Mouse (Mus musculus): ENCODE results near the gene Apol7c. TPM values are rescaled to one million over a fixed set of nuclear protein-coding genes. Genes with fewer than 3 reads are reported as not detected.
"Not testable (repeated sequence)": the region's sequence is repeated elsewhere in the genome, so short reads cannot be mapped to it uniquely, and the experiment has no call there.

The Apol7c gene
- total and polyA plus RNA-seq, 3 experiments, result 0.17 TPM; not detected in 2

DNA sequence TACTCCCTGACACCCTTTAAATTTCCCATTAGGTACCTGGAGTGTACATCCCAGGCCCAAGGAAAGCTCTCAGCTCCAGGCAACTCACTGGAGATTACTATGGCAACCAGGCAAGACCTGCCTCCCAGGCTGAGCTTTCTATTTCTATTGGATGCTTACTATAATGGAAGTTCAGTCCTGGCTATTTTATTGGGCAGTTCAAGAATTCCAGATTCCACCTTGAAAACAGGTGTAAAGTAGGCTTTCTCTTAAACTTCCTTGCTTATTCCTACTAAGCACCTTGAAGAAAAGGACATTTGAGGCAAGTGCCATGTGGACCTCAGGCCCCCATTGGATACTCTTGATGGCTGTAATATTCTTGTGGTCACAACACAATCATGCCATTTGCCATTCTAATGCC, 28.7 kb upstream of the Apol7c start, which contains the start of gene 1700025B11Rik:
Gene 1700025B11Rik (minus strand): TSS at position 101 of the 400 bp plus-strand sequence.
- Histone ChIP-seq H3K9me3 (replicated peaks; ENCODE audit: low read length) (no peaks in the 10 kb centered on the region), H3K4me1 (ENCODE audit: control insufficient read depth in 1 of 2, insufficient read depth in 2 of 2) (no peaks in the 10 kb centered on the region), H3K9ac (ENCODE audit: insufficient read depth, low read depth) (no peak within 1 kb of the TSS), H3K4me2 (ENCODE audit: insufficient read depth, low read depth, poor library complexity, severe bottlenecking) (no peak within 1 kb of the TSS), H3K27me3 (replicated peaks) (peaks cover 27% of the 10 kb centered on the region), H3K27ac (ENCODE audit: insufficient read depth, low read depth) (no peak within 1 kb of the TSS), H3K4me3 (replicated peaks in 1 of 3; ENCODE audit: low read depth in 2 of 3, low read length in 2 of 3, poor library complexity in 1 of 3) (no peak within 1 kb of the TSS), H3K79me2 (replicated peaks; ENCODE audit: control insufficient read depth, extremely low read depth, insufficient read depth, poor library complexity, severe bottlenecking) (no peaks in the 10 kb centered on the region), H3K36me3 (replicated peaks in 1 of 2; ENCODE audit: control insufficient read depth in 1 of 2, insufficient read depth in 1 of 2, low read length in 1 of 2) (no peaks in the 10 kb centered on the region)
- no peak for DNase-seq (ENCODE audit: extremely low read depth)
- TF ChIP-seq RCOR1 (conservative IDR thresholded peaks at IDR 0.05; ENCODE audit: low read depth, low read length) (no peak), UBTF (IDR thresholded peaks at IDR 0.05; ENCODE audit: low read depth, low read length) (no peak), JUND (conservative IDR thresholded peaks at IDR 0.05; ENCODE audit: low read depth, low read length) (no peak), E2F4 (IDR thresholded peaks at IDR 0.05; ENCODE audit: insufficient replicate concordance, low read depth, low read length) (no peak), MAX (IDR thresholded peaks at IDR 0.05; ENCODE audit: low read length) (no peak), BHLHE40 (IDR thresholded peaks at IDR 0.05; ENCODE audit: low read depth, low read length) (no peak), GABPA (IDR thresholded peaks at IDR 0.05; ENCODE audit: insufficient replicate concordance, low read depth, low read length) (no peak), IRF4 (IDR thresholded peaks at IDR 0.05; ENCODE audit: low read depth, low read length) (no peak), NRF1 (IDR thresholded peaks at IDR 0.05; ENCODE audit: low read depth, low read length) (no peak), POLR2A (IDR thresholded peaks at IDR 0.05; ENCODE audit: low read depth, low read length) (no peak), SMC3 (IDR thresholded peaks at IDR 0.05; ENCODE audit: low read depth, low read length) (no peak), JUN (IDR thresholded peaks at IDR 0.05; ENCODE audit: insufficient read depth, low read depth, low read length) (no peak), SIN3A (IDR thresholded peaks at IDR 0.05; ENCODE audit: low read length) (no peak), HCFC1 (IDR thresholded peaks at IDR 0.05; ENCODE audit: low read depth, low read length) (no peak), TCF12 (IDR thresholded peaks at IDR 0.05; ENCODE audit: low read depth, low read length) (no peak), MYC (IDR thresholded peaks at IDR 0.05; ENCODE audit: low read depth, low read length) (no peak), EP300 (IDR thresholded peaks at IDR 0.05; ENCODE audit: low read length) (no peak), ETS1 (conservative IDR thresholded peaks at IDR 0.05; ENCODE audit: low read depth, low read length) (no peak), USF1 (IDR thresholded peaks at IDR 0.05; ENCODE audit: low read depth, low read length) (no peak), ZC3H11A (IDR thresholded peaks at IDR 0.05; ENCODE audit: low read depth, low read length) (no peak)
- dilution Hi-C loops (cut with MboI; ENCODE audit: extremely low pct_ligation_motif_present, extremely low pct_unique_long_range_greater_than_20kb, low sequenced_read_pairs), result no loop called here
- in situ Hi-C loops (cut with MboI; ENCODE audit: low pct_ligation_motif_present, low pct_unique_long_range_greater_than_20kb, low sequenced_read_pairs), result no loop called here

DNA sequence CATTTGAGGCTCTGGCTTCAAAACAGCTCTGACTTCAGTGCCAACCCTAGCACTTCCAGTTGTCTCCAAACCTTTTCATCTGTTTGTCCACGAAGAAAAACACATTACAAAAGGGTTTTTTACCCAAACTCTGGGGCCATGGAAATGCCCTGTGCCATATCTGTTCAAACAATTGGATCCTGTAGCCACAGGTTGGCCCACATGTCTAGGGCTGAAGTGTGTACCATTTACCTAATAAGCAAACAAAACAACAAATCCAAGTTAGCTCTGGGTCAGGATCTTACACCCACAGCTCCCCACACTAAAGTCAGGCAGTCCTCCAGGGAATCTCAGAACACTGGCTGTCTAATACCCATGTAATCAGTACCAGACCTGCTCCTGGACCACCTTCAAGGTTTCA, 6.1 kb upstream of the Apol7c start:
- H3K36me3 ChIP-seq (replicated peaks in 1 of 2; ENCODE audit: control insufficient read depth in 1 of 2, insufficient read depth in 1 of 2, low read length in 1 of 2); dilution Hi-C loops (cut with MboI; ENCODE audit: extremely low pct_ligation_motif_present, extremely low pct_unique_long_range_greater_than_20kb, low sequenced_read_pairs); DNase-seq (ENCODE audit: extremely low read depth); H3K27ac ChIP-seq (ENCODE audit: insufficient read depth, low read depth); H3K79me2 ChIP-seq (replicated peaks; ENCODE audit: control insufficient read depth, extremely low read depth, insufficient read depth, poor library complexity, severe bottlenecking); H3K4me1 ChIP-seq (ENCODE audit: control insufficient read depth in 1 of 2, insufficient read depth in 2 of 2); H3K9ac ChIP-seq (ENCODE audit: insufficient read depth, low read depth); H3K4me3 ChIP-seq (replicated peaks in 1 of 3; ENCODE audit: low read depth in 2 of 3, low read length in 2 of 3, poor library complexity in 1 of 3); in situ Hi-C loops (cut with MboI; ENCODE audit: low pct_ligation_motif_present, low pct_unique_long_range_greater_than_20kb, low sequenced_read_pairs); H3K4me2 ChIP-seq (ENCODE audit: insufficient read depth, low read depth, poor library complexity, severe bottlenecking); H3K9me3 ChIP-seq (replicated peaks; ENCODE audit: low read length): not testable (repeated sequence)
- peaks cover 21% of the 10 kb centered on the region for H3K27me3 ChIP-seq (replicated peaks)
